Mouse (Mus musculus) lung, adult 2 months (tissue): ENCODE results near the gene Timm22.

Experiments used
- CTCF ChIP-seq: fragments of 200-500 bp; IDR thresholded peaks from 2 replicates; pipeline ENCODE4 v1.5.1; 2011; ENCODE audit warnings: mild to moderate bottlenecking, low read length, control low read depth; ENCODE audit not compliant: insufficient read depth
- POLR2A ChIP-seq: fragments of 200-500 bp; IDR thresholded peaks from 2 replicates; pipeline ENCODE4 v1.6.1; 2011; ENCODE audit warnings: low read depth, mild to moderate bottlenecking, control low read depth, low read length, borderline replicate concordance; ENCODE audit errors: extremely low read depth

GRCm38 (mm10) chr11:76398312-76398797, 8.4 kb upstream of the Timm22 start:
- TF ChIP-seq CTCF (no peak), POLR2A (no peak)
